Mouse (Mus musculus) liver, embryonic 11.5 days (tissue): Measurements from ENCODE around the gene Mbtps1. TPM values are rescaled to one million over a fixed set of nuclear protein-coding genes. Genes with fewer than 3 reads are reported as not detected.

Source experiments
- ATAC-seq: fragments of 200-750 bp; cut with Nextera tagmentation; replicated peaks from 2 replicates; pipeline ENCODE4 v1.8.0; 2017; ENCODE audit warnings: moderate number of reproducible peaks, mild to moderate bottlenecking, moderate TSS enrichment, moderate library complexity; ENCODE audit not compliant: low FRiP score
- DNase-seq: peaks from one replicate; pipeline ENCODE4 v3.0.0-alpha.2; 2017; ENCODE audit warnings: low spot score
- H3K27ac ChIP-seq: fragments of 300-500 bp; sonication (generic); 2 replicates; pipeline ENCODE4 v1.5.1; 2014; ENCODE audit warnings: mild to moderate bottlenecking, low read depth, low read length, control low read depth
- H3K27me3 ChIP-seq: fragments of 300-500 bp; sonication (generic); replicated peaks from 2 replicates; pipeline ENCODE4 v1.6.1; 2014; ENCODE audit warnings: low read length, mixed read lengths; ENCODE audit not compliant: control insufficient read depth, insufficient read depth
- H3K36me3 ChIP-seq: fragments of 300-500 bp; sonication (generic); 2 replicates; pipeline ENCODE4 v1.6.1; 2014; ENCODE audit warnings: mild to moderate bottlenecking, low read length, moderate library complexity, mixed read lengths; ENCODE audit not compliant: control insufficient read depth, insufficient read depth
- H3K4me1 ChIP-seq: fragments of 300-500 bp; sonication (generic); replicated peaks from 2 replicates; pipeline ENCODE4 v1.6.1; 2014; ENCODE audit warnings: low read length, mixed read lengths; ENCODE audit not compliant: control insufficient read depth, insufficient read depth
- H3K4me2 ChIP-seq: fragments of 300-500 bp; sonication (generic); 2 replicates; pipeline ENCODE4 v1.6.1; 2014; ENCODE audit warnings: mild to moderate bottlenecking, control low read depth, moderate library complexity
- H3K4me3 ChIP-seq: fragments of 300-500 bp; sonication (generic); 2 replicates; pipeline ENCODE4 v1.5.1; 2014; ENCODE audit warnings: low read depth, low read length, control low read depth
- H3K9ac ChIP-seq: fragments of 300-500 bp; sonication (generic); 2 replicates; pipeline ENCODE4 v1.6.1; 2014; ENCODE audit warnings: low read depth, low read length, control low read depth
- H3K9me3 ChIP-seq: fragments of 300-500 bp; sonication (generic); 2 replicates; pipeline ENCODE4 v1.6.1; 2016; ENCODE audit warnings: low read length, inconsistent platforms, mixed read lengths; ENCODE audit not compliant: control insufficient read depth
- WGBS: fragments of 180-500 bp; shearing (Covaris S2); extraction: QIAGEN DNeasy Blood & Tissue Kit; methylation state at CpG from one replicate; pipeline ENCODE4 v1.1.7; 2014; 5-methylcytosine and 5-hydroxymethylcytosine counted together
- polyA plus RNA-seq: library from polyadenylated mRNA; unstranded; fragments of >200 nt; fragmentation: Nextera tagmentation; extraction: Ambion mirVana; gene quantifications from 2 replicates; pipeline ENCODE4 v1.2.1, GENCODE M21; 2014

Gene Mbtps1
- polyA plus RNA-seq, 1 experiment from 2014 or later, result 68.6 TPM

DNA sequence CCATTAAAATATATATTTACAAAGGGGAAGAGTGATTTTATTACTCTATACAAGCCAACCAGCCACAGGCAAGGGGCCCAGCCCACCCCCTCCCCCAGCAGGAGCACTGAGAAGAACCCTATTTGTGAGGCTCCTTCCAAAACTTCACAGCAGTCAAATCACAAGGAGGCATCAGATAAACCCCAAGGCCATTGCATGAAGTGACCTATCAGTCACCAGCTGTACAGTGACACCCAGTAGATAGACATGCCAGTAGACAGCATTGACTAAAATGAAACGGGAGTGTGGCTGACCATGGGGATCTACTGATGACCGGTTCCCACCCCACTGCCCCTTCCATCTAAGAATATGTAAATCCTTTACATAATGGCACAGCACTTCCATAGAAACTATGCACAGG, 5.6 kb downstream of the Mbtps1 start:
- Histone ChIP-seq H3K4me3 (no peak overlapping the region), H3K9me3 (no peaks in the 10 kb centered on the region), H3K27ac (no peak overlapping the region), H3K36me3 (peaks cover 2% of the 10 kb centered on the region; the same call in 1 of the 2 replicates), H3K4me2 (peak overlapping the region; percentile 37), H3K4me1 (peaks cover 44% of the 10 kb centered on the region), H3K27me3 (no peaks in the 10 kb centered on the region), H3K9ac (no peak overlapping the region)
- WGBS, result 51% methylated on average over 2 of the region's 2 CpGs
- peak; percentile 56 for ATAC-seq
- DNase-seq, result no peak

DNA sequence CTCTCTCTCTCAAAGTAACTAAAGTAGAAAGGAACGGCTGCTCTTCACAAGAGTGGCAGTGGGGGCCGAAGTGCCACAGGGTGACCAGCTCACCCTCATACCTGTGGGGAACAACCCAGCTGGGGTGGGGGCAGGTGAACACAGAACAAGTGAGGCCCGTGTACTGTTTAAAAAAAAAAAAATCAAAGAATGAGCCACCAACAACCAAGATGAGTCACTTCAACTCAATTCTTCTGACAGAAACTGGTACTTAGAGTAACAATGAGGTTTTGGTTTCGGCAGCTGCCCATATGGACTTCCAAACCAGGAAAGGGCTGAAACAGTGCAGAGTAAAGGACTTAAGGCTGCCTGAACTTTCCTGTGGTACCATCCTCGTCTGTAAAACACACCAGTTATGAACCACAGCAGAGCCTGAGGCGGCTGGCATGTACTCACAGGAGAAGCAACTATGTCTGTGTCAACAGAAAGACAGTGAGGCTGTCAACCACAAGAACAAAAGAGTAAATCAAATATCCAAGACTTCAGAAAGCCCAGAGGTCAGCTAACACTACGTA, 9.9 kb downstream of the Mbtps1 start:
- no peak overlapping the region for H3K9ac ChIP-seq
- whole genome bisulfite sequencing, result 82% methylated on average over 7 of the region's 7 CpGs
- no peak overlapping the region for H3K4me3 ChIP-seq
- peaks cover 21% of the 10 kb centered on the region for H3K36me3 ChIP-seq
- DNase-seq, result no peak
- H3K4me2 ChIP-seq, result no peak overlapping the region
- no peaks in the 10 kb centered on the region for H3K27me3 ChIP-seq
- no peaks in the 10 kb centered on the region for H3K9me3 ChIP-seq
- no peak overlapping the region for H3K27ac ChIP-seq
- no peak for ATAC-seq
- H3K4me1 ChIP-seq, result peaks cover 14% of the 10 kb centered on the region

DNA sequence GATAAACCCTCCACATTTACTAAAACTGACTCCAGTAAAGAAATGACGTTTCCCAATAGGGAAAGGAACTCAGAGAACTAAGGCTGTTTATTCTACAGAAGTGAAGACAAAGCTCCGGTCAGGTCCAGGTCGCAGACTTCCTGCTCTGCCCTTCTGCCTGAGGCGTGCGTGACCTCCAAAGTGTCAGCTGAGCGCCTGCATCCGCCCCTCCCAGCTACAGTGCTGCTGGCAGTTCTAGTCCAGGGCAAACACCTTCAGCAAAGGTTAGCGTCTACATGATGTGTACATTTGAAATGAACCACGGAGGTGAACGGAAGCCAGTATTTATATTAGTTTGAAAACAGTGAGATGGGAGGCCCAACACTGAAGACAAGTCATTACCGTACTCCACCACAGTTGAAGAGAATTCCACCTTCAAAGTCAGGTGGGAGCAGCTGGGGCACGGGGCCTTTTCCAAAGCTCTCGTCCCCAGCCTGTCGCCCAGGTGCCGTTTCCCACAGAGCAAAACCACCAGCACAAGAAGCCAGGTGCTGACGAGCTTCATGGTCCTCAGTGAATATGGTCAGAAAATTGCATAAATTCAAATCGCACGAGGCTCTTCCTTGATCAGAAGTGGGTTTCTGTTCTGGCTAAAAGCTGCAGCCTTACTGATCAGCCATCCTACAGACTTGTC, 11.4 kb downstream of the Mbtps1 start:
- no peak overlapping the region for H3K9ac ChIP-seq
- no peak overlapping the region for H3K27ac ChIP-seq
- H3K4me2 ChIP-seq, result no peak overlapping the region
- no peak overlapping the region for H3K4me3 ChIP-seq
- no peaks in the 10 kb centered on the region for H3K27me3 ChIP-seq
- peaks cover 4% of the 10 kb centered on the region for H3K4me1 ChIP-seq
- peaks cover 27% of the 10 kb centered on the region for H3K36me3 ChIP-seq
- DNase-seq (no peak), ATAC-seq (no peak)
- WGBS, result 84% methylated on average over 18 of the region's 18 CpGs
- H3K9me3 ChIP-seq, result no peaks in the 10 kb centered on the region

DNA sequence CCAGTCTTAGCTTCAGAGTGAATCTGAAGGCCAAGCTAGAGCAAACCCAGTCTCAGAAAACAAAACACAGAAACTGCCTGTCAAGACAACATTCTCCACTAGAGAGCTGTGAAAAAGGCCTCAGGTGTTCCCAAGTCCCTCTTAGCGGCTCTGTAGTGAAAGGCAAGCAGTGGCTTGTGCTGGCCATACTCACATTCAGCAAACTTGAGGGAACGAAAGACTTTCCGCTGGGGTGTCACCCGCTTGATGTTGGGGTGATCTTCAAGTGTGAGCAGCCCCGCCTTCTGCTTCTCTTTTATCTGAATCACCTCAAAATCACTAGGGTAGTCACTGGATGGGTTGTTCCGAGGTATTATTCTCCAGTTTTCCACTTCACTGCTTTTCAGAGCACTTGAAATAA, 12.7 kb downstream of the Mbtps1 start:
- 91% methylated on average over 6 of the region's 6 CpGs for WGBS
- Histone ChIP-seq H3K9ac (no peak overlapping the region), H3K4me1 (no peaks in the 10 kb centered on the region; the same call in 1 of the 2 replicates), H3K4me3 (no peak overlapping the region), H3K27ac (no peak overlapping the region), H3K4me2 (no peak overlapping the region), H3K9me3 (no peaks in the 10 kb centered on the region), H3K36me3 (peaks cover 34% of the 10 kb centered on the region), H3K27me3 (no peaks in the 10 kb centered on the region)
- ATAC-seq (no peak), DNase-seq (no peak)

DNA sequence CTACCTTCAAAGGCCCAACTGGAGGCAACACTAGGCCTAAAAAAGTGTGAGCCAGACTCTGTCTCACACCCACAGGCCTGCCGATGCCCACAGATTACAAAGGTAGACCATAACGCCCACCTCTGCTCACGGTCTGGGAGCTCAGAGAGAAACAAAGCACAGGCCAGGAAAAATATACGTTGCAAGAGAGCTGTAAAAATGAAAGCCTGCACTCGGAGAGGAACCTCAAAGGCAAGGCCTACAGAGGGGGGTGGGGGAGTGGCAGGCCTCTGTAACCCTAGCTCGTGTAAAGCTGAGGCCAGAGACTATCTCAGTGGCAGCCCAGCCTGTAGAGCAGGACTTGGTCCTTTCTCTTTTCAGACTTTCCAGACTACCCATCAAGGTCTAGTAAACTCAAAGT, 13.4 kb downstream of the Mbtps1 start:
- Histone ChIP-seq H3K4me3 (no peak overlapping the region), H3K4me1 (no peaks in the 10 kb centered on the region; the same call in 1 of the 2 replicates), H3K36me3 (peaks cover 40% of the 10 kb centered on the region), H3K27me3 (no peaks in the 10 kb centered on the region), H3K4me2 (no peak overlapping the region), H3K9ac (no peak overlapping the region), H3K9me3 (no peaks in the 10 kb centered on the region), H3K27ac (no peak overlapping the region)
- DNase-seq, result no peak
- no peak for ATAC-seq
- 87% methylated on average over 6 of the region's 6 CpGs for WGBS

DNA sequence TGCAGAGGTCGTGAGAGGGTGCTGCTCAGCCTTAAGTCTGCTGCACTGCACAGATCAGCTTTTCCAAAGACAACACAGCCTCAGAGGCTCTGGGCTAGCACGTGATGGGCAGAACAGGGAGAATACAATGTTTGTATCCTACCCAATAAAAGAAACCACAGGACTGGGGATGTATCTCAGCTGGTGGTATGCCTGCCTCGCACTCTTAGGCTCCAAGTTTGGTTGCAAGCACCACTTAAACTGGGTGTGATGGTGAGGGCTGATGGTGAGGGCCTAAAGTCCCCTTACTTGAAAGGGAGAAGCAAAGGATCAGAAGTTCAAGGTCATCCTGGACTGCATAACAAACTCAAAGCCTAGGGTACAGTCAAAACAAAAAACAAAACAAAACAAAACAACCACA, 13.9 kb downstream of the Mbtps1 start:
- no peaks in the 10 kb centered on the region; the same call in 1 of the 2 replicates for H3K4me1 ChIP-seq
- peaks cover 43% of the 10 kb centered on the region for H3K36me3 ChIP-seq
- 73% methylated on average over 3 of the region's 3 CpGs for WGBS
- no peak overlapping the region for H3K4me3 ChIP-seq
- H3K27me3 ChIP-seq, result no peaks in the 10 kb centered on the region
- H3K9ac ChIP-seq, result no peak overlapping the region
- no peak for ATAC-seq
- no peak overlapping the region for H3K4me2 ChIP-seq
- DNase-seq, result no peak
- no peaks in the 10 kb centered on the region for H3K9me3 ChIP-seq
- H3K27ac ChIP-seq, result no peak overlapping the region

DNA sequence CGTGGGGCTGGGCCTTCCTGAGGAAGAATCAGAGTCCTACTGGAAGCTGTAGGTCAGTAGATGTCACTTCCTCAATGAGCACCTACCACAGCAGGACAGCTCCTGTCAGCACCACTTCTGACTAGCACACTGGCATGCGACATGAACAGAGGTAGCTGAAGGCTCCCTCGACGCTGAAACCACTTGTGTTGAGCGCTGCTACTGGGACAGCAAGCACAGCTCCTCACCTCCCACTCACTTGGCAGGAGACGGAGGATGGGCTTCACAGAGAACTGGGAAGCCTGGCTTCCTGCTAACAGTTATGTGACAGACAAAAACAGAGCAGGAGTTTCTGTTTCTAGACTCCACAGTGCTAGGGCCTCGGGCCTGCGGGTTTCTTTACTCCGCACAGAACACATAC, 26.6 kb downstream of the Mbtps1 start:
- H3K27me3 ChIP-seq, result no peaks in the 10 kb centered on the region
- H3K9ac ChIP-seq, result no peak overlapping the region
- no peak overlapping the region for H3K4me2 ChIP-seq
- ATAC-seq (no peak), DNase-seq (no peak)
- H3K9me3 ChIP-seq, result no peaks in the 10 kb centered on the region
- WGBS, result 90% methylated on average over 9 of the region's 9 CpGs
- no peak overlapping the region for H3K4me3 ChIP-seq
- no peaks in the 10 kb centered on the region for H3K4me1 ChIP-seq
- H3K36me3 ChIP-seq, result peaks cover 57% of the 10 kb centered on the region
- no peak overlapping the region for H3K27ac ChIP-seq

DNA sequence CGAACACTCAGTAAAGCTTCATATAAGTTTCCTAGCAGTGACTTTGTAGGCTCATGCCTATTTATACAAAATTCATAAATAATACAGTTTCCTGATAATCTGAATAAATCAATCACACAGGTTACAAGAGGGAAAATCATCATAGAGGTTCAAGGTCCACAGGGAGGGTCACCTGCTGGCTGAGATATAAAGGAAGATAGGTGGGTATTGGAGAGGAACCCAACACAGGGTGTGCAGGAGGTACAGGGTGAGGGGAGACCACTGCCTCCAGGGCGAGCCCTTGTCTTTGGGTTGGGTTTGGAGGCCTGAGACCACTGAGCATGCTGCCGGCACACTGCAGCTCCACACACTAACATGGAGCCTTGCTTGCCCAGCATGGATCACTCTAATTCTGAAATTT, 27.1 kb downstream of the Mbtps1 start:
- H3K27ac ChIP-seq, result no peak overlapping the region
- 92% methylated on average over 3 of the region's 3 CpGs for WGBS
- H3K27me3 ChIP-seq, result no peaks in the 10 kb centered on the region
- no peaks in the 10 kb centered on the region for H3K4me1 ChIP-seq
- no peak overlapping the region for H3K4me2 ChIP-seq
- no peaks in the 10 kb centered on the region for H3K9me3 ChIP-seq
- H3K36me3 ChIP-seq, result peaks cover 57% of the 10 kb centered on the region
- no peak overlapping the region for H3K4me3 ChIP-seq
- ATAC-seq (no peak), DNase-seq (no peak)
- no peak overlapping the region for H3K9ac ChIP-seq

DNA sequence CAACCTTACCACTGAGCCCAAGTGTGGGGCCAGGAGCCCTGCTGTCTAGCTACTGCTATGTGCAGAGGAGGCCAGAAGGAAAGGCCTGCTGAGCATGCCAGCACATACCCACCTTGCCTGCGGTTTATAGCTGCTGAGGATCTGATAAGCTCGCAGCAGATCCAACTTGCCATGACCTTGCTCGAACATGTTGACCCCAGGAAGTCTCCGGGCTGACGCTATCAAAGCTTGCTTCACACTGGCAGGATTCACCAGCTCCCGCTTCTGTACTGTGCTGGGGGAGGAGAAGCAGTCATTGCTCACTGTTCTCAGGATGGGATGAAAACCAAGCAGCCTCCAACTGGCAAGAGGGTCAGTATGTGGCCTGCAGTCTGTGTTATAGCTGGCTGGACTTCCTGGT, 27.6 kb downstream of the Mbtps1 start:
- ATAC-seq, result no peak

More for the DNA sequence above, 27.6 kb downstream of the Mbtps1 start:
- Histone ChIP-seq H3K9ac (no peak overlapping the region), H3K27me3 (no peaks in the 10 kb centered on the region), H3K27ac (no peak overlapping the region), H3K36me3 (peaks cover 54% of the 10 kb centered on the region), H3K9me3 (no peaks in the 10 kb centered on the region), H3K4me2 (no peak overlapping the region), H3K4me3 (no peak overlapping the region), H3K4me1 (no peaks in the 10 kb centered on the region)
- DNase-seq, result no peak
- 73% methylated on average over 6 of the region's 6 CpGs for WGBS
